Mouse (Mus musculus) thymus, adult 18-20 months (tissue): ENCODE data around the gene Gm1113.

Source experiments
- DNase-seq, 2 experiments: peaks; one replicate each; pipeline ENCODE4 v3.0.0; 2022; ENCODE audit warnings: mixed read lengths in 2 of 2

The Gm1113 gene

GRCm38 (mm10) chr9:35518169-35518568, at the start of gene Gm1113:
Gm1113 (minus strand) TSS chr9:35518269.
- DNase-seq = no peak

GRCm38 (mm10) chr9:35564536-35565240, 46.6 kb upstream of the Gm1113 start:
- no peak for DNase-seq

GRCm38 (mm10) chr9:35561583-35561982, 43.5 kb upstream of the Gm1113 start:
- no peak for DNase-seq

- DNase-seq = no peak
Measured at GRCm38 (mm10) chr9:35561076-35561475, 43.0 kb upstream of the Gm1113 start.

- DNase-seq = peak; percentile 72 to 80
Measured at GRCm38 (mm10) chr9:35559009-35559890, 41.2 kb upstream of the Gm1113 start.

- DNase-seq = peak; percentile 27 to 32
Measured at GRCm38 (mm10) chr9:35558257-35559008, 40.4 kb upstream of the Gm1113 start, which contains the start of the genes Ddx25 and Pus3. Ddx25 (minus strand) TSS chr9:35558528. Pus3 (plus strand) TSS chr9:35558595.

- DNase-seq = no peak
Measured at GRCm38 (mm10) chr9:35556494-35557102, 38.5 kb upstream of the Gm1113 start.

GRCm38 (mm10) chr9:35548455-35548854, 30.4 kb upstream of the Gm1113 start:
- DNase-seq = no peak

GRCm38 (mm10) chr9:35546745-35547144, 28.7 kb upstream of the Gm1113 start:
- no peak for DNase-seq

GRCm38 (mm10) chr9:35545704-35546103, 27.6 kb upstream of the Gm1113 start:
- no peak for DNase-seq

- no peak for DNase-seq
Measured at GRCm38 (mm10) chr9:35544666-35545065, 26.6 kb upstream of the Gm1113 start.

GRCm38 (mm10) chr9:35543099-35543860, 25.2 kb upstream of the Gm1113 start:
- DNase-seq = no peak

GRCm38 (mm10) chr9:35541941-35542340, 23.9 kb upstream of the Gm1113 start:
- no peak for DNase-seq

GRCm38 (mm10) chr9:35541488-35541887, 23.4 kb upstream of the Gm1113 start:
- DNase-seq = peak in 1 of 2 experiments; percentile 24

- no peak for DNase-seq
Measured at GRCm38 (mm10) chr9:35541024-35541423, 23.0 kb upstream of the Gm1113 start.

- no peak for DNase-seq
Measured at GRCm38 (mm10) chr9:35539001-35539750, 21.1 kb upstream of the Gm1113 start.

GRCm38 (mm10) chr9:35535876-35536275, 17.8 kb upstream of the Gm1113 start:
- DNase-seq = no peak

GRCm38 (mm10) chr9:35535110-35535509, 17.0 kb upstream of the Gm1113 start:
- DNase-seq = no peak

GRCm38 (mm10) chr9:35533266-35533665, 15.2 kb upstream of the Gm1113 start:
- no peak for DNase-seq

GRCm38 (mm10) chr9:35529796-35530195, 11.7 kb upstream of the Gm1113 start:
- no peak for DNase-seq

- DNase-seq = no peak
Measured at GRCm38 (mm10) chr9:35529141-35529540, 11.1 kb upstream of the Gm1113 start.
